Mouse (Mus musculus): ENCODE data around the gene Padi6. TPM values are rescaled to one million over a fixed set of nuclear protein-coding genes. Genes with fewer than 3 reads are reported as not detected.

The Padi6 gene
- polyA plus RNA-seq, 1 experiment = not detected

- Histone ChIP-seq H3K36me3 (ENCODE audit: control insufficient read depth) (no peaks in the 10 kb centered on the region), H3K9me3 (ENCODE audit: control insufficient read depth, low read length) (no peaks in the 10 kb centered on the region), H3K4me1 (ENCODE audit: control insufficient read depth) (peaks cover 24% of the 10 kb centered on the region), H3K27me3 (ENCODE audit: control insufficient read depth) (no peaks in the 10 kb centered on the region), H3K4me3 (replicated peaks) (no peak overlapping the region)
- no peak for TF ChIP-seq TAL1 (IDR thresholded peaks at IDR 0.05; ENCODE audit: low read length)
- no peak for TF ChIP-seq GATA1 (IDR thresholded peaks at IDR 0.05; ENCODE audit: low read length)
Observed at GRCm38 (mm10) chr4:140732871-140733270, 9.6 kb downstream of the Padi6 start.

GRCm38 (mm10) chr4:140731654-140732053, 10.8 kb downstream of the Padi6 start:
- Histone ChIP-seq H3K27me3 (ENCODE audit: control insufficient read depth) (no peaks in the 10 kb centered on the region), H3K4me3 (replicated peaks) (no peak overlapping the region)
- TF ChIP-seq GATA1 (IDR thresholded peaks at IDR 0.05; ENCODE audit: low read length) = no peak
- no peak for TF ChIP-seq TAL1 (IDR thresholded peaks at IDR 0.05; ENCODE audit: low read length)

GRCm38 (mm10) chr4:140726907-140727306, 15.5 kb downstream of the Padi6 start:
- Histone ChIP-seq H3K9me3 (ENCODE audit: control insufficient read depth, low read length) (no peaks in the 10 kb centered on the region), H3K27me3 (ENCODE audit: control insufficient read depth) (no peaks in the 10 kb centered on the region), H3K4me1 (ENCODE audit: control insufficient read depth) (peaks cover 2% of the 10 kb centered on the region; the same call in 1 of the 2 replicates), H3K4me3 (replicated peaks) (no peak overlapping the region), H3K36me3 (ENCODE audit: control insufficient read depth) (peaks cover 33% of the 10 kb centered on the region)
- TF ChIP-seq GATA1 (IDR thresholded peaks at IDR 0.05; ENCODE audit: low read length) = no peak
- TF ChIP-seq TAL1 (IDR thresholded peaks at IDR 0.05; ENCODE audit: low read length) = no peak

More at GRCm38 (mm10) chr4:140731654-140732053, 10.8 kb downstream of the Padi6 start:
- H3K36me3 ChIP-seq (ENCODE audit: control insufficient read depth) = no peaks in the 10 kb centered on the region
- H3K4me1 ChIP-seq (ENCODE audit: control insufficient read depth) = peaks cover 20% of the 10 kb centered on the region
- no peaks in the 10 kb centered on the region for H3K9me3 ChIP-seq (ENCODE audit: control insufficient read depth, low read length)

GRCm38 (mm10) chr4:140724739-140725138, 17.7 kb downstream of the Padi6 start:
- H3K4me1 ChIP-seq (ENCODE audit: control insufficient read depth) = no peaks in the 10 kb centered on the region; the same call in 1 of the 2 replicates
- H3K36me3 ChIP-seq (ENCODE audit: control insufficient read depth) = peaks cover 54% of the 10 kb centered on the region
- TF ChIP-seq TAL1 (IDR thresholded peaks at IDR 0.05; ENCODE audit: low read length) (no peak), GATA1 (IDR thresholded peaks at IDR 0.05; ENCODE audit: low read length) (no peak)
- no peaks in the 10 kb centered on the region for H3K27me3 ChIP-seq (ENCODE audit: control insufficient read depth)
- no peaks in the 10 kb centered on the region for H3K9me3 ChIP-seq (ENCODE audit: control insufficient read depth, low read length)
- H3K4me3 ChIP-seq (replicated peaks) = no peak overlapping the region

- H3K36me3 ChIP-seq (ENCODE audit: control insufficient read depth) = peaks cover 62% of the 10 kb centered on the region
Observed at GRCm38 (mm10) chr4:140723801-140724200, 18.6 kb downstream of the Padi6 start.

GRCm38 (mm10) chr4:140723192-140723591, 19.3 kb downstream of the Padi6 start:
- H3K4me3 ChIP-seq (replicated peaks) = no peak overlapping the region
- H3K36me3 ChIP-seq (ENCODE audit: control insufficient read depth) = peaks cover 68% of the 10 kb centered on the region

More at GRCm38 (mm10) chr4:140723801-140724200, 18.6 kb downstream of the Padi6 start:
- Histone ChIP-seq H3K27me3 (ENCODE audit: control insufficient read depth) (no peaks in the 10 kb centered on the region), H3K4me1 (ENCODE audit: control insufficient read depth) (no peaks in the 10 kb centered on the region; the same call in 1 of the 2 replicates), H3K4me3 (replicated peaks) (no peak overlapping the region), H3K9me3 (ENCODE audit: control insufficient read depth, low read length) (no peaks in the 10 kb centered on the region)
- TF ChIP-seq GATA1 (IDR thresholded peaks at IDR 0.05; ENCODE audit: low read length) (no peak), TAL1 (IDR thresholded peaks at IDR 0.05; ENCODE audit: low read length) (no peak)

GRCm38 (mm10) chr4:140722710-140723109, 19.7 kb downstream of the Padi6 start:
- H3K36me3 ChIP-seq (ENCODE audit: control insufficient read depth) = peaks cover 72% of the 10 kb centered on the region
- H3K4me1 ChIP-seq (ENCODE audit: control insufficient read depth) = no peaks in the 10 kb centered on the region; the same call in 1 of the 2 replicates
- H3K9me3 ChIP-seq (ENCODE audit: control insufficient read depth, low read length) = no peaks in the 10 kb centered on the region
- TF ChIP-seq TAL1 (IDR thresholded peaks at IDR 0.05; ENCODE audit: low read length) (no peak), GATA1 (IDR thresholded peaks at IDR 0.05; ENCODE audit: low read length) (no peak)
- no peaks in the 10 kb centered on the region for H3K27me3 ChIP-seq (ENCODE audit: control insufficient read depth)
- no peak overlapping the region for H3K4me3 ChIP-seq (replicated peaks)

More at GRCm38 (mm10) chr4:140723192-140723591, 19.3 kb downstream of the Padi6 start:
- Histone ChIP-seq H3K9me3 (ENCODE audit: control insufficient read depth, low read length) (no peaks in the 10 kb centered on the region), H3K4me1 (ENCODE audit: control insufficient read depth) (no peaks in the 10 kb centered on the region; the same call in 1 of the 2 replicates), H3K27me3 (ENCODE audit: control insufficient read depth) (no peaks in the 10 kb centered on the region)
- TF ChIP-seq TAL1 (IDR thresholded peaks at IDR 0.05; ENCODE audit: low read length) (no peak), GATA1 (IDR thresholded peaks at IDR 0.05; ENCODE audit: low read length) (no peak)

GRCm38 (mm10) chr4:140721968-140722490, 20.4 kb downstream of the Padi6 start:
- H3K4me3 ChIP-seq (replicated peaks) = no peak overlapping the region
- TF ChIP-seq TAL1 (IDR thresholded peaks at IDR 0.05; ENCODE audit: low read length) = no peak
- TF ChIP-seq GATA1 (IDR thresholded peaks at IDR 0.05; ENCODE audit: low read length) = no peak
- no peaks in the 10 kb centered on the region for H3K27me3 ChIP-seq (ENCODE audit: control insufficient read depth)
- H3K9me3 ChIP-seq (ENCODE audit: control insufficient read depth, low read length) = no peaks in the 10 kb centered on the region
- no peaks in the 10 kb centered on the region; the same call in none of the 2 replicates for H3K4me1 ChIP-seq (ENCODE audit: control insufficient read depth)
- peaks cover 79% of the 10 kb centered on the region for H3K36me3 ChIP-seq (ENCODE audit: control insufficient read depth)

- TF ChIP-seq GATA1 (IDR thresholded peaks at IDR 0.05; ENCODE audit: low read length) (no peak), TAL1 (IDR thresholded peaks at IDR 0.05; ENCODE audit: low read length) (no peak)
- H3K36me3 ChIP-seq (ENCODE audit: control insufficient read depth) = peaks cover 94% of the 10 kb centered on the region
- no peaks in the 10 kb centered on the region; the same call in none of the 2 replicates for H3K4me1 ChIP-seq (ENCODE audit: control insufficient read depth)
- H3K27me3 ChIP-seq (ENCODE audit: control insufficient read depth) = no peaks in the 10 kb centered on the region
- no peaks in the 10 kb centered on the region for H3K9me3 ChIP-seq (ENCODE audit: control insufficient read depth, low read length)
- no peak overlapping the region for H3K4me3 ChIP-seq (replicated peaks)
Observed at GRCm38 (mm10) chr4:140720091-140720490, 22.4 kb downstream of the Padi6 start.

Measured in erythroblast, embryonic 14.5 days (primary cell).